Mouse (Mus musculus) limb, embryonic 14.5 days (tissue): ENCODE data around the gene Evx2. TPM values are rescaled to one million over a fixed set of nuclear protein-coding genes. Genes with fewer than 3 reads are reported as not detected.
A peak's percentile ranks its signal among the peaks of the same experiment; 100 is the strongest.

Source experiments
- ATAC-seq: fragments of 200-750 bp; cut with Nextera tagmentation; 2 replicates; pipeline ENCODE4 v1.8.0; 2017; ENCODE audit warnings: low read depth, moderate number of reproducible peaks, moderate TSS enrichment; ENCODE audit not compliant: low FRiP score
- DNase-seq: peaks from one replicate; pipeline ENCODE4 v3.0.0-alpha.2; 2015; ENCODE audit warnings: low spot score
- H3K27ac ChIP-seq: fragments of 300-500 bp; sonication (generic); replicated peaks from 2 replicates; pipeline ENCODE4 v1.5.1; 2014; ENCODE audit warnings: low read depth, mild to moderate bottlenecking, low read length, moderate library complexity, mixed read lengths
- H3K27me3 ChIP-seq: fragments of 300-500 bp; sonication (generic); 2 replicates; pipeline ENCODE4 v1.6.1; 2014; ENCODE audit warnings: low read length, mixed read lengths; ENCODE audit not compliant: control insufficient read depth, insufficient read depth
- H3K36me3 ChIP-seq: fragments of 300-500 bp; sonication (generic); 2 replicates; pipeline ENCODE4 v1.6.1; 2014; ENCODE audit warnings: mild to moderate bottlenecking, low read length, moderate library complexity, mixed read lengths; ENCODE audit not compliant: control insufficient read depth, insufficient read depth
- H3K4me1 ChIP-seq: fragments of 300-500 bp; sonication (generic); 2 replicates; pipeline ENCODE4 v1.6.1; 2014; ENCODE audit warnings: antibody characterized with exemption, low read length, mixed read lengths; ENCODE audit not compliant: control insufficient read depth, insufficient read depth
- H3K4me2 ChIP-seq: fragments of 300-500 bp; sonication (generic); replicated peaks from 2 replicates; pipeline ENCODE4 v1.6.1; 2014; ENCODE audit warnings: low read depth, mild to moderate bottlenecking, low read length, moderate library complexity; ENCODE audit not compliant: severe bottlenecking
- H3K4me3 ChIP-seq: fragments of 300-500 bp; sonication (generic); replicated peaks from 2 replicates; pipeline ENCODE4 v1.5.1; 2014; ENCODE audit warnings: low read length
- H3K9ac ChIP-seq: fragments of 300-500 bp; sonication (generic); 2 replicates; pipeline ENCODE4 v1.6.1; 2014; ENCODE audit warnings: mild to moderate bottlenecking, low read depth, low read length, moderate library complexity; ENCODE audit not compliant: severe bottlenecking
- H3K9me3 ChIP-seq: fragments of 300-500 bp; sonication (generic); 2 replicates; pipeline ENCODE4 v1.6.1; 2016; ENCODE audit warnings: low read length; ENCODE audit not compliant: control insufficient read depth
- POLR2A ChIP-seq: fragments of 200-500 bp; IDR thresholded peaks from 2 replicates; pipeline ENCODE4 v1.8.0; 2012; ENCODE audit warnings: inconsistent platforms, mild to moderate bottlenecking, moderate library complexity, borderline replicate concordance; ENCODE audit not compliant: insufficient read depth, insufficient read length; ENCODE audit errors: extremely low read depth
- WGBS: fragments of 180-500 bp; shearing (Covaris S2); extraction: QIAGEN DNeasy Blood & Tissue Kit; methylation state at CpG from one replicate; pipeline ENCODE4 v1.1.7; 2014; 5-methylcytosine and 5-hydroxymethylcytosine counted together
- polyA plus RNA-seq, 2 experiments: library from polyadenylated mRNA; depleted of rRNA in 1 of 2; stranded (reverse) in 1 of 2; unstranded in 1 of 2; fragments of >200 nt; fragmentation: Nextera tagmentation in 1 of 2; extraction: Ambion mirVana in 1 of 2; gene quantifications; 2 replicates each; pipeline versions ENCODE4 v1.2.1 to v1.2.3; 2012 to 2014

The Evx2 gene
- polyA plus RNA-seq, 2 experiments, result 2.3 to 8.9 TPM

DNA sequence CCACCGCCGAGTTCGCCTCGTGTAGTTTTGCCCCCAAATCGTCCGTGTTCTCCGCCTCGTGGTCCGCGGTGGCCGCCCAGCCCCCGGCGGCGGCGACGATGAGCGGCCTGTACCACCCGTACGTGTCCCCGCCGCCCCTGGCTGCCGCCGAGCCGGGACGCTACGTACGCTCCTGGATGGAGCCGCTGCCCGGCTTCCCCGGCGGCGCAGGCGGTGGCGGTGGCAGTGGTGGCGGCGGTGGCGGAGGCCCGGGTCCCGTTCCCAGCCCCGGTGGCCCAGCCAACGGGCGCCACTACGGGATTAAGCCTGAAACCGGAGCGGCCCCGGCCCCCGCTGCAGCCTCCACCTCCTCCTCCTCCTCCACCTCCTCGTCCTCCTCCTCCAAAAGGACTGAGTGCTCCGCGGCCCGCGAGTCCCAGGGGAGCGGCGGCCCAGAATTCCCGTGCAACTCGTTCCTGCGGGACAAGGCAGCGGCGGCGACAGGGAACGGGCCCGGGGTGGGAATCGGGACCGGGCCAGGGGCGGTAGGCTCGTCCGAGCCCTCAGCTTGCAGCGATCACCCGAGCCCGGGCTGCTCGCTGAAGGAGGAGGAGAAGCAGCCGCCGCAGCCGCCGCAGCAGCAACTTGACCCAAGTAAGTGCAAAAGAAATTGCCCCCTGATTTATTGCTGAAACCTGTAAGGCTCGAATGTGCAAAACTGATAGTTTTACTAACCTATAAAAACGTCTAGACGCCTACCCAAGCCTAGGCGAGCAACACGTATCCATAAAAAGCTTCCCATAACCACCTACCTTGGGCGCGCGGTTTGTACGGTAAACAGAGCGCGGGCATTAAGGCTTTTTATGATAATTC, 39.1 kb upstream of the Evx2 start:
- Histone ChIP-seq H3K4me2 (peak overlapping the region; percentile 96), H3K27ac (peak overlapping the region; percentile 89), H3K9me3 (no peaks in the 10 kb centered on the region), H3K4me1 (peaks cover 29% of the 10 kb centered on the region), H3K27me3 (peaks cover 62% of the 10 kb centered on the region), H3K36me3 (peaks cover 6% of the 10 kb centered on the region), H3K4me3 (peak overlapping the region; percentile 55), H3K9ac (peak overlapping the region; percentile 86)
- WGBS, result under 1% methylated on average over 47 of the region's 86 CpGs
- DNase-seq (no peak), ATAC-seq (peak; percentile 20; the same call in 1 of the 2 replicates)
- no peak for TF ChIP-seq POLR2A

DNA sequence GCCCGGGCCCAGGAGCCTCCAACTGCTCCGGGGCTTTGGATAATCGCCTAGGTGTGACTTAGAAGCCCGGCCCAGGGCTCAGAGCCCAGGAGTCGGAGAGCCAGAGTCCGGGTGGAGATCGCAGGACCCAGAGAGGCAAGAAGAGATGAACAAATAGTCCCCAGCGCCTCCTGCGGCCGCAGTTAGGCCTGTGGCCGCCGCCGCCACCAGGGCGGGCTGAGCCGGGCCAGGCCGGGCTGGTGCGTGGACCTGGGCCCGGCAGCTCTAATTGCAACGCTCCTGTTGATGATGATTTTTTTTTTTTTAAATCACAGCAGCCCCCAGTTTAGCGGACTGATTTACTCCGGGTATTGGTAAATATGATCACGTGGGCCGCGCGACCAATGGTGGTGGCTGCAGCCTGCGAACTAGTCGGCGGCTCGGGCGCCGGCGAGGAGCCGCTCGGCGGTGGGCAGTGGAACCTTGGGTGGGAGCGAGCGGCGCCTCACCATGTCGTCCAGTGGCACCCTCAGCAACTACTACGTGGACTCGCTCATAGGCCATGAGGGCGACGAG, 38.3 kb upstream of the Evx2 start, which contains the start of gene Hoxd9:
Gene Hoxd9 (plus strand): TSS at position 161 of the 555 bp plus-strand sequence.
- Histone ChIP-seq H3K4me2 (peak within 1 kb of the TSS; percentile 96), H3K27ac (peak within 1 kb of the TSS; percentile 89), H3K4me3 (peak within 1 kb of the TSS; percentile 55), H3K9me3 (no peaks in the 10 kb centered on the region), H3K36me3 (peaks cover 11% of the 10 kb centered on the region), H3K9ac (peak within 1 kb of the TSS; percentile 86), H3K4me1 (peaks cover 35% of the 10 kb centered on the region), H3K27me3 (peaks cover 56% of the 10 kb centered on the region)
- WGBS, result under 1% methylated on average over 42 of the region's 43 CpGs
- no peak for TF ChIP-seq POLR2A
- ATAC-seq (peak; percentile 29), DNase-seq (no peak)

GRCm38 (mm10) chr2:74696442-74697335, 37.3 kb upstream of the Evx2 start:
- TF ChIP-seq POLR2A, result no peak
- Histone ChIP-seq H3K4me3 (peak overlapping the region; percentile 55), H3K27me3 (peaks cover 52% of the 10 kb centered on the region), H3K36me3 (peaks cover 20% of the 10 kb centered on the region), H3K9me3 (no peaks in the 10 kb centered on the region), H3K27ac (peak overlapping the region; percentile 89), H3K9ac (peak overlapping the region; percentile 86), H3K4me2 (peak overlapping the region; percentile 96), H3K4me1 (peaks cover 43% of the 10 kb centered on the region)
- DNase-seq, result no peak
- 9% methylated on average over 34 of the region's 34 CpGs for WGBS
- ATAC-seq, result peak; percentile 12; the same call in 1 of the 2 replicates

- H3K27me3 ChIP-seq, result peaks cover 51% of the 10 kb centered on the region
- H3K9me3 ChIP-seq, result no peaks in the 10 kb centered on the region
- DNase-seq, result no peak
- peak overlapping the region; percentile 96 for H3K4me2 ChIP-seq
- H3K4me3 ChIP-seq, result peak overlapping the region; percentile 55; the same call in 1 of the 2 replicates
- peak overlapping the region; percentile 89 for H3K27ac ChIP-seq
- peaks cover 20% of the 10 kb centered on the region for H3K36me3 ChIP-seq
- peaks cover 46% of the 10 kb centered on the region for H3K4me1 ChIP-seq
- TF ChIP-seq POLR2A, result no peak
- 26% methylated on average over 7 of the region's 7 CpGs for WGBS
- no peak for ATAC-seq
- peak overlapping the region; percentile 86 for H3K9ac ChIP-seq
These were observed 36.6 kb upstream of the Evx2 start for GRCm38 (mm10) chr2:74695813-74696430.
